Mouse (Mus musculus): ENCODE data around the gene Adgrg3. TPM values are rescaled to one million over a fixed set of nuclear protein-coding genes. Genes with fewer than 3 reads are reported as not detected.
"Not testable (repeated sequence)": the region's sequence is repeated elsewhere in the genome, so short reads cannot be mapped to it uniquely, and the experiment has no call there.

Gene Adgrg3
- polyA plus RNA-seq, 1 experiment from 2014 or later = 5.2 TPM

DNA sequence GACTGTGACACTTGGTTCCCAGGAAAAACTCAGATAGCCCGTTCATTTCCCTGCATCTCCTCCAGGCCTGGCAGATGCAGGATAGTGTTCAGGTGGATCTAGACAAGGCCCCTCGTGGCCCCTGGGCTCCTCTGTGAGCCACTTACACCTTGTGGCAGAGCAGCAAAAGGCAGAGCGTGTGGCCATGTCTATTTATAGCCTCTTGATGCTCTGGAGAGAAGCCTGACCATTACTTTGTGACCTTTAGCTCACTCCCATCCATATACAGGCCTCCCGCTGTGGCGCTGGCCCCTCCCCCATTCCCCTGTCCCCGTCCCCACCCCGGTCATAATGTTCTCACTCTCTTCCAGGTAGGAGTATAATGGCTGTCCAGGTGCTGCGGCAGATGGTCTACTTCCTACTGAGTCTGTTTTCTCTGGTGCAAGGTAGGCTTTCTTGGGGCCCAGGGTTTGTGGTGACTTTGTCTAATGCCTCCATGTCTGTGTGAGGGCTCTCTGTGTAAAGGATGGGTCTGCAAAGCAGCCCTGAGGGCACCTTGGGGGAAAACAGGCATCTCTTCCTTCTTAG lies 15.3 kb upstream of the Adgrg3 start:
- no peaks in the 10 kb centered on the region for H3K9me3 ChIP-seq
- peaks cover 15% of the 10 kb centered on the region; the same call in 1 of the 2 replicates for H3K36me3 ChIP-seq
- no peaks in the 10 kb centered on the region for H3K27me3 ChIP-seq
- 0 out of 2 replicates have a peak overlapping the region, but pooled peaks have one; percentile 13 for H3K27ac ChIP-seq
- no peak overlapping the region for H3K4me3 ChIP-seq
- H3K4me2 ChIP-seq = no peak overlapping the region
- 50% methylated on average over 8 of the region's 8 CpGs for WGBS
- no peak overlapping the region for H3K9ac ChIP-seq
- H3K4me1 ChIP-seq = peaks cover 45% of the 10 kb centered on the region
- ATAC-seq (ENCODE audit: borderline replicate concordance, extremely low read depth, low FRiP score, low TSS enrichment) = no peak

DNA sequence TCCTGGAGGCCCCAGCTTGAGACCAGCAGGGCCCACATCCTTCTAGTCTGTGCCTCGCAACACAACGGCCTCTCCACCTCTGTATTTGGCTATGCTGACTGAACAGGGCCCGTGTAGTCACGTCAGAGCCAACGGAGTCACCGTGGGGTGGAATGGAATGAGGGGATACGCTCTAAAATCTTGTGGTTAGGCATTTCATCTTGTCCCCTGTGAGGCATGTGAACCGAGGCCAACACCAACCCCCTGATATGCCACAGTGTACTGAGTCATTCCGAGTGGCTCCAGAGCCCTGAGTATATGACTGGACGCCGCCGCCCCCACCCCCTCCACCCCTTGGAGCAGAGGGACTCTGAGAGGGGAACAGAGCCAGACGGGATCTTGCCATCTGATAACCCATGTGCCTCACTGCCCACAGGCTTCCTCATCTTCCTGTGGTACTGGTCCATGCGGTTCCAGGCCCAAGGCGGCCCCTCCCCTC lies 5.0 kb upstream of the Adgrg3 start:
- H3K9me3 ChIP-seq = no peaks in the 10 kb centered on the region
- no peaks in the 10 kb centered on the region for H3K4me1 ChIP-seq
- peaks cover 15% of the 10 kb centered on the region; the same call in 1 of the 2 replicates for H3K36me3 ChIP-seq
- no peak for ATAC-seq (ENCODE audit: borderline replicate concordance, extremely low read depth, low FRiP score, low TSS enrichment)
- H3K27ac ChIP-seq = no peak overlapping the region
- no peak overlapping the region for H3K4me2 ChIP-seq
- no peak overlapping the region for H3K4me3 ChIP-seq
- no peaks in the 10 kb centered on the region for H3K27me3 ChIP-seq
- WGBS = 78% methylated on average over 15 of the region's 15 CpGs
- no peak overlapping the region for H3K9ac ChIP-seq

DNA sequence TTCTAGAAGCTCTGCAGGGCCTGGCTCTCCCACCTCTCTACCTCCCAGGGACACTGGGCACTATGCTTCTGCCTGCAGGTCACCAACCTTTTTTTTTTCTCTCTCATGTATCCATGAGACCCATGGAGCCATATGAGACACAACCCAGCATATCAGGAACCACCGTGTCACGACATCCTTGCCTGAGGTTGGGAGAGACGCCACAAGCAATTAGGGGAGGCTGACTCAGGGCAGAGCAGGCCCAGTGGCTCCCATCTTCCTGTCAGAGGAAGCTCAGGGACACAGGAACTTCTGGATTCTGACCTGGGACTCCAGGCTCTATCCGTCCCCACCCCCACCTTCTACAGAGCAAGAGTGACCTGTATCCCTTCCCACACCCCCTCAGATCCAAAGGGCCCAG lies 1.6 kb upstream of the Adgrg3 start:
- Histone ChIP-seq H3K36me3 (peaks cover 12% of the 10 kb centered on the region; the same call in 1 of the 2 replicates), H3K4me2 (no peak overlapping the region), H3K9me3 (no peaks in the 10 kb centered on the region), H3K9ac (no peak overlapping the region), H3K4me3 (no peak overlapping the region), H3K4me1 (no peaks in the 10 kb centered on the region), H3K27me3 (no peaks in the 10 kb centered on the region), H3K27ac (no peak overlapping the region)
- no peak for ATAC-seq (ENCODE audit: borderline replicate concordance, extremely low read depth, low FRiP score, low TSS enrichment)
- 51% methylated on average over 4 of the region's 4 CpGs for WGBS

DNA sequence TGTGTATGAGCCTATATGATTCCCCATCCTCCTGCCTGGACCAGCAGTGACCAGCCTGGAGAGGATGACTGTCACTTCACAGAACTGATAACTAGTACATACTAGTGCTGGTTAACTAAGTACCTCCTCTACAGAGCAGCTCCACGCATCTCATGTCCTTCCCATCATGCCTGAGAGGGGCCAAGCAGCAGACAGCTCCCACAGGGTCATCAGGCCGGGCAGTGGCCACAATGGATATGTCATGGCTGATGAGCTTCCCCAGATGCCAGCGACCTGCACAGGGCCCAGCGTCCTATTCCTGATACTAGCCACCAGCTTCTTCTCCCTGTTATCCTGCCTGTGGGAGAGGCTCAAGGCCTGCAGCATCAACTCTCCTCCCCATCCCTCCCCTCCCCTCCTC lies 808 bp upstream of the Adgrg3 start:
- Histone ChIP-seq H3K27me3 (no peaks in the 10 kb centered on the region), H3K9me3 (no peaks in the 10 kb centered on the region), H3K27ac (no peak overlapping the region), H3K9ac (no peak overlapping the region), H3K4me3 (no peak overlapping the region), H3K4me1 (no peaks in the 10 kb centered on the region), H3K36me3 (peaks cover 5% of the 10 kb centered on the region; the same call in 1 of the 2 replicates), H3K4me2 (no peak overlapping the region)
- WGBS = 63% methylated on average over 4 of the region's 4 CpGs
- ATAC-seq (ENCODE audit: borderline replicate concordance, extremely low read depth, low FRiP score, low TSS enrichment) = no peak

DNA sequence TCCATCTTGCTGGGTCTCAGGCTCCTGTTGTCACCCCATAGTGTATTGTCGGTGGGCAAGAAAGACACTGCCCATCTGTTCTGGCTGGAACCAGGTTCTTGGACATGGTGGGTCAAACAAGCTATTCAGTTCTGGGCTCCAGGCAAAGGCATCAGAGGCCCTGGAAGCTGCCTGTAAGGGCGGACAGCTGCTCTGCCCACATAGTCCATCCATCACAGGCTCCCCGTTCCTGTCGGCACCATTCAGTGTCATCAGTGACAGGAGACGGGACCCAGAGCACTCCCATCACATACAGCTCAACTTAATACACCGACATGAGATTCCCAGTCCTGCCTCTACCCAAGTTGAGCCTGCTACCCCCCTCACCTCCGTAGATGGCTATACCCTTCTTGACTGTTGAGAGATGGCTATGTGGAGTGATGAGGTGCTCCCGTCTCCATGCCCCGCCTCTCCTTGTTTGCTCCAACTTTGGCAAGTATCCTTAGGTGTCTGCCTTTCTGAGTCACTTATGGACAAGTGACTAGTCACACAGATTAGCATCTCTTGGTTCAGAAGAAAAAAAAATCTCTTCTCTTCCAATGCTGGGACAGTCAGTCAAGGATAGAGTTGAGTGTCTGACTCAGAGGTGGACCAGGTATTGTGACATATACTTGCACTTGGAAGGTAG lies 610 bp downstream of the Adgrg3 start:
- ATAC-seq (ENCODE audit: borderline replicate concordance, extremely low read depth, low FRiP score, low TSS enrichment) = no peak

DNA sequence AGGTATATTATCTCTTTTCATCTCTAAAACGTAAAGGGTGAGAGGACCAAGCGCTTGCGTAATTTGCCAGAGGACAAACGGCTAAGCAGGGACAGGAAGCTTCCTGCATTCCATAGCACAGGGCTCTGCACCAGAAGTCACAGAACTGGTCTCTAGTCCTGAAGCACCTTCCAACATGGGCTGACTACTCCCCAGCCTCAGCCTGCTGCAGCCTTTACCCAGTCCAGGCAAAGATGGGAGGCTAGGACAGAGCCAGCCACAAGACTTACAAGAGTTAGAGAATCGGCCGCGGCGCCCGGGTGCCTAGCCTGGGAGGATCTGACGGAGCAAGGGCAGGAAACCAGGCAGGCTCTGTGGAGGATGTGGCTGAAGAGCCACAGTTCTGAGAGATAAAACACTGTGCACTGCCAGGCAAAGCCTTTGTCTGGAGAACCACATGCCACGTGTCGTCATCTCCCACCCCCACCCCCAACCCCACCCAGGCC lies 2.8 kb downstream of the Adgrg3 start:
- ATAC-seq (ENCODE audit: borderline replicate concordance, extremely low read depth, low FRiP score, low TSS enrichment) = peak; percentile 36; the same call in 1 of the 2 replicates
- H3K9me3 ChIP-seq = no peaks in the 10 kb centered on the region
- H3K4me1 ChIP-seq = no peaks in the 10 kb centered on the region
- no peaks in the 10 kb centered on the region for H3K36me3 ChIP-seq
- H3K4me3 ChIP-seq = no peak overlapping the region
- 36% methylated on average over 12 of the region's 12 CpGs for WGBS
- no peak overlapping the region; the same call in 1 of the 2 replicates for H3K9ac ChIP-seq
- peak overlapping the region; percentile 30 for H3K4me2 ChIP-seq
- H3K27me3 ChIP-seq = no peaks in the 10 kb centered on the region
- peak overlapping the region; percentile 72; the same call in 1 of the 2 replicates for H3K27ac ChIP-seq

More for the DNA sequence above, 610 bp downstream of the Adgrg3 start:
- Histone ChIP-seq H3K4me1 (no peaks in the 10 kb centered on the region), H3K9ac (no peak overlapping the region), H3K9me3 (no peaks in the 10 kb centered on the region), H3K4me2 (no peak overlapping the region), H3K36me3 (0 out of 2 replicates have a peak, but pooled peaks cover 3% of the 10 kb centered on the region), H3K27me3 (no peaks in the 10 kb centered on the region), H3K4me3 (no peak overlapping the region), H3K27ac (no peak overlapping the region)
- WGBS = 57% methylated on average over 9 of the region's 9 CpGs

DNA sequence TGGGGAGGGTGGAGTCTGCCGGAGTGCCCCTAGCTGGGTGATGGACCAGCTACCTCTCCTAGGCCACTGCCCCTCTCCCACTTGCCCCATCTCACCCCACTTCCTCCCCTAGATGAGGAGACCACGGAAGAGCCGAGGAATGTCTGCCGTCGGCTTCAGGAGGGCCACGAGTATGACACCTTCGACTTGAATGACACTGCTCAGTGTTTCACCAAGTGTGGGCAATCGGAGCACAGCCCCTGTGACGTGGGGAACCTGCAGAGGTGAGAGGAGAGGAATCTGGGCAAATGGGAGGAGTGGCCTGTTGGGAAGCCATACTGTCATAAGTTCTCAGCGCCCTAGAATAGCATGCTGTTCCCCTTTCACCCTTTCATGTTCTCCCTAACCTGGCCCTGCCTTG lies 3.3 kb downstream of the Adgrg3 start:
- no peak for ATAC-seq (ENCODE audit: borderline replicate concordance, extremely low read depth, low FRiP score, low TSS enrichment)

DNA sequence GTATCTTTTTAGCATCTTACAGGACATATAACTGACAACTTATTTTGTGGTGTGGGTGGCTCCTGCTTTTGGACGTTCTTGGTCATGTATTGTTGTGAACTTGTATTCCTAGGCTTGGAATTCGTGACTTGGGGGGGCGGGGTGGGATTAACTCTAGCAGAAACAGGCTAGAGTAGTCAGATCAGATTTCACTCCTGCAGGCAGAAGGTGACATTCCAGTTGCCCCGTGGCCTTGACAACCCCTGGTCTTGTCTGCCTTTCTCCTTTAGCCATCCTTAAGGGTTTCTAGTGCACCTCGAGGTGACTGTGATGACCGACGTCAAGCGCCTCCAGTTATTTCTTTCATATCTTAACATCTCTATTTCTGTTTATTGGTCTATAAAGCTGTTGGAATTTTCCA lies 5.7 kb downstream of the Adgrg3 start:
- no peaks in the 10 kb centered on the region for H3K27me3 ChIP-seq
- no peak overlapping the region for H3K27ac ChIP-seq
- no peaks in the 10 kb centered on the region for H3K4me1 ChIP-seq
- H3K9me3 ChIP-seq = no peaks in the 10 kb centered on the region
- no peak overlapping the region for H3K4me2 ChIP-seq
- no peak overlapping the region for H3K9ac ChIP-seq
- no peak for ATAC-seq (ENCODE audit: borderline replicate concordance, extremely low read depth, low FRiP score, low TSS enrichment)
- 18% methylated on average over 8 of the region's 8 CpGs for WGBS
- no peaks in the 10 kb centered on the region for H3K36me3 ChIP-seq
- H3K4me3 ChIP-seq = no peak overlapping the region

More for the DNA sequence above, 3.3 kb downstream of the Adgrg3 start:
- Histone ChIP-seq H3K4me3 (no peak overlapping the region), H3K9me3 (no peaks in the 10 kb centered on the region), H3K27ac (no peak overlapping the region), H3K36me3 (no peaks in the 10 kb centered on the region), H3K27me3 (no peaks in the 10 kb centered on the region), H3K4me1 (no peaks in the 10 kb centered on the region), H3K9ac (no peak overlapping the region), H3K4me2 (peak overlapping the region; percentile 30)
- 53% methylated on average over 10 of the region's 10 CpGs for WGBS

DNA sequence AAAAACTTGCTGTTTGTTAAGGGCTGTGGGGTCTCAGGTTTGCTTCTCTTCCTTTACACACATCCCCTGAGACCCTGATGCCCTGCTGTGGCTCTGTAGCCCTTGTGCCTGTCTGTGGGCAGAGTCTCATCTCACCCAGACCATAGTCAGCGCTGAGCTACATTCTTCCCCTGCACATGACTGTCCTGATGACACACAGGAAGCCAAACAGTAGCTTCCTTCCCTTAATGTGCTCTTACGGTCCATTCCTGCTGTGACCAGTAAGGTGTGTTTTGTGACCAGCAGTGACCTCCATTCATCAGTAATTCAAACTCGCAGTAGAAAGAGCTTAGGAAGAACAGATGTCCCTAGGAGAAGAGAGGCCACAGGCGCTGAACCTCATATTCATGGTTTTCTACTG lies 6.9 kb downstream of the Adgrg3 start:
- ATAC-seq (ENCODE audit: borderline replicate concordance, extremely low read depth, low FRiP score, low TSS enrichment) = no peak
- no peak overlapping the region for H3K4me2 ChIP-seq
- H3K9ac ChIP-seq = no peak overlapping the region
- H3K9me3 ChIP-seq = no peaks in the 10 kb centered on the region
- H3K27ac ChIP-seq = no peak overlapping the region
- no peaks in the 10 kb centered on the region for H3K27me3 ChIP-seq
- no peak overlapping the region for H3K4me3 ChIP-seq
- H3K36me3 ChIP-seq = no peaks in the 10 kb centered on the region
- 71% methylated on average over 4 of the region's 4 CpGs for WGBS
- no peaks in the 10 kb centered on the region for H3K4me1 ChIP-seq

DNA sequence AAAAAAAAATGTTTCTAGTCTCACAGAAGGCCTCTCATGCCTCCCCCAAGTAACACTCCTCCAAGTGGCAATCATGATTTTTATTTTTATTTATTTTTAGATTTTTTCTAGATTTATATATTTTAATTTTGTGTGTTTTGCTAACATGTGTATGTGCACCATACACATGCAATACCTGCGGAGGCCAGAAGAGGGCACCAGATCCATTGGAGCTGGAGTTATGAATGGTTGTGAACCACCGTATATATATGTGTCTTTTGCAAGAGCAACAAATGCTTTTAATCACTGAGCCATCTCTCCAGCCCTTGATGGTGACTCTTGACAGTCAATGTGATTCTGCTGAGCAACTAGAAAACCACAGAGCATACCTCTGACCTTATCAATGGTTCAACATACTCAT lies 7.9 kb downstream of the Adgrg3 start:
- Histone ChIP-seq H3K4me2 (no peak overlapping the region), H3K27me3 (no peaks in the 10 kb centered on the region), H3K36me3 (no peaks in the 10 kb centered on the region), H3K4me3 (no peak overlapping the region), H3K27ac (no peak overlapping the region), H3K9me3 (no peaks in the 10 kb centered on the region), H3K9ac (no peak overlapping the region), H3K4me1 (no peaks in the 10 kb centered on the region)
- WGBS = 63% methylated on average over 2 of the region's 2 CpGs
- ATAC-seq (ENCODE audit: borderline replicate concordance, extremely low read depth, low FRiP score, low TSS enrichment) = no peak

DNA sequence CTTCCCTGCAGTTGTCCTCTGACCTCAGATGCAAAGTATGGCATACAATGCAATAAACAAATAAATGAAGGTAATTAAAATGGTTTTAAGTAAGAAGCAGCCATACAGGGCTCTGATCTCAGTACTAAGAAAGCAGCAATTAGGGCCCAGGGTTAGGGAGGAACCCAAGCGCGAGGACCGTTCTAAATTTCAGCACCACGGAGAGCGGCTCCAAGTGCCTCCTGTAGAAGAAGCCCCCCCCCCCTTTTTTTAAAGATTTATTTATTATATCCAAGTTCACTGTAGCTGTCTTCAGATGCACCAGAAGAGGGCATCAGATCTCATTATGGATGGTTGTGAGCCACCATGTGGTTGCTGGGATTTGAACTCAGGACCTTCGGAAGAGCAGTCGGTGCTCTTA lies 10.9 kb downstream of the Adgrg3 start:
- not testable (repeated sequence) for H3K4me1 ChIP-seq; H3K36me3 ChIP-seq; H3K9me3 ChIP-seq; H3K4me2 ChIP-seq; H3K9ac ChIP-seq; ATAC-seq (ENCODE audit: borderline replicate concordance, extremely low read depth, low FRiP score, low TSS enrichment); H3K27me3 ChIP-seq; H3K27ac ChIP-seq; H3K4me3 ChIP-seq
- WGBS = 54% methylated on average over 7 of the region's 7 CpGs
